Mouse (Mus musculus) fat pad, adult 2 months (tissue): ENCODE measurements around the gene Pkp4.

ENCODE experiments used
- DNase-seq: peaks from one replicate; pipeline ENCODE4 v3.0.0-alpha.2; 2011; ENCODE audit warnings: low read depth, low spot score; ENCODE audit errors: extremely low read depth

Gene Pkp4

DNA sequence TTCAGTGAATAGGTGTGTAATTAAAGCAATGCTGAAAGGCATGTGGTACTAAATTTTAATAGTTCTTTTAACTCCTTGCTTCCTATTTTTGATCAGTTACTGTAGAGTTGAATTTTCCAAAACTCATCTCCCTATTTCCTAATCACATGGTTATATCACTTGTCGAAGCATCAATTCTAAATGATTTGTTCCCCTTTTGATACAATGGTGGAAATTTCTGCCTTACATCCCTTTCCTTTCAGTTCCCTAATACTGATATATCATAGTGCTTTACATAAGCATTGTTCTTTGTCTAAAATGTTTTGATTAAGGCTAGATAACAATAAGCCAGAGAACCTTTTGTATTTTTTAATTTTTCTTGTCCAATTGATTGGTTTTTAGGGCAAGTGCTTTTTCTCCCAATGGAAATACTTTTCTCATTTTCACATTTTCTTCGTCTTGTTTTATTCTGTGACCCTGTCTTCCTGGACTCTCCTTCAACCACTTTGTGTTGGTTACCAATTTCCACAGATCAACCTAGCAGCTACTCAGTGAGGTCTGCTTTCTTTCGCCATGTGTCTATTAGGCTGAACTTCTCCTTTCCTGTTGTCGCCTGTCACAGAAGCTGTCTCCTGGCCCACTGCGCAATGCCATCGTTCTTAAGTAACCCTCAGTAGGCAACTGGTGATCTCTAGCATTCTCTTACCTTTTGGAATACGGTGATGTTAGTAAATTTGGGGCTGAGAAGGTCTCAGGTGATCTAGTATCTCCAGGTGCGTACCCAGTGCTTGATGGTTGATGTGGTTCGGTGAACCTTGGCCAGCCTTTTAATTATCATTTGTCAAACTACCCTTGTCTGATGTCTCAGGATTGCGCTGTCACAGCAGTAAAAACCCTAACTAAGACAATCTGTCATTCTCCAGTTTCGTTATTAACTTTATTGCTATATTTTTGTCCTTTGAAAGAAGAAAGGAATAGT is 23.7 kb downstream of the Pkp4 start:
- no peak for DNase-seq

DNA sequence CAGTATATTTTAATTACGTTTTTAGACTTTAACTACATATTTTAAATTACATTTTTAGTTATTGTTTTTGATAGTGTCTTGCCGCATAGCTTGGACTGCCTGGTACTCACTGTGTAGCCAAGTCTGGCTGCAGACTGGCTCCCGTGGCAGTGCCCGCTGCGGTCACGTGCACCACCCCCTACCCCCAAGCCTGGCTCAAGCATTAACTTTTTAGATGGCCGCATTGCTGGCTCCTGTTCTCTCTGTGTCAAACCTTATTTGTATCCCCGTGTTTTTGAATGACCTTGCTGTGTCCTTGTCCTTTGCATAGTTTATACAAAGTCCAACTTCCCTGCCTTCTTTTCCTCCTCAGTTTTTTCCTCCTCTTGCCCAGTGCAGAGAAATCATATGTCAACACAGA is 25.5 kb downstream of the Pkp4 start:
- DNase-seq = no peak

DNA sequence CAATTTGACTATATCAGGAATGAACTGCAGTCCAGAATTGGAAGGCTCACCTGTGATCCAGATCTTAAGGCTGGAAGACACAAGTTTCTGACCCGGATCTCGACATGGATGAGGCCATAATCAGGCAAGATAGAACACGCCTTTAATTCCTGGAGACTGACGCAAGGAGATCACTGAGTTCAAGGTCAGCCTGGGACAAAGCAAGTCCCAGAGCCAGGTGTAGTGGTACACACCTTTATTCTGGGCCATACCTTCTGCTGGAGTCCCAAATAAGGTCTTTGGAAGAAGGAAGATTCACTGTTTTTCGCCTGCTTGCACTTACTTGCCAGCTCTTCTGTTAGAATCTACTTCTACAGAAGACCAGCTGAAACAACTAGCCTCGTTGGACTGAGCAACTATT is 26.3 kb downstream of the Pkp4 start:
- no peak for DNase-seq

DNA sequence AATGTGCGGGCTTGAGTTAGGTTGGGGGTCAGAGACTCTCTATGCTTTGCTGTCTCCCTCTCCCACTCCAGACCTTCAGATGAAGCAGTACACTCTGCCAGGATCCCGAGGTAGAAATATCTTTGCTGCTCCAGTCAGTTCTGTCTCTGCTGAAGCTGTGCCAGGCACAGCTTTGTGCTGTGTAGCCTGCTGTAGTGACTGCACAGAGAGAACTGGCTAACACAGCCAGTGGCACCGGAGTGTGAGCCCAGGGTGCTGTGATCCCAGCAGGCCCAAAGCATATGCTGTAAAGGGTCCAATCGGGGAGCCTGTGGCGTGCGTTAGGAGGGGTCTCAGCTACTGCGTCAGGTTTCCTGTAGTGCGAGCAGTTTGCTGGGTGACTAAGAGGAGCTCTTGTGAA is 27.7 kb downstream of the Pkp4 start:
- DNase-seq = no peak

- DNase-seq = no peak
Observed at GRCm38 (mm10) chr2:59189661-59190185, 29.1 kb downstream of the Pkp4 start.

- no peak for DNase-seq
Observed at GRCm38 (mm10) chr2:59190186-59190585, 29.5 kb downstream of the Pkp4 start.

DNA sequence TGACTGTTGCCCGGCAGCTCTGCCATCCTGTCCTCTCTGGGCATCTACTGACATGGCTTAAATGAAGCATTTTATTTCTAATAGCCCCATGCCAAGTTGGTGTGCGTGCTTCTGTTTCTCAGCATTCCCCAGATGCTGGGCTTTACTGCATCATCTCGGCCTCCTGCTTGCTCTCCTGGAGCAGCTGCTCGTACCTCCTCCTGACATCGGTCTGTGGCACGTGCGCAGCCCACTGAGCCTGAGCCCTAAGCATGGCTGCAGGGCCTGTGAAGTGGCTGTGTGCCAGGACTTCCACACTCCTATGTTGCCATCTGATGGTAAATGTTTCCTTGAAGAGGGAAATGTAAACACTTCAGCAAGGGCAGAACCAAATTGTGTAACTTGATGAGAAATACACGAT is 30.8 kb downstream of the Pkp4 start:
- no peak for DNase-seq

GRCm38 (mm10) chr2:59193117-59193516 is 32.5 kb downstream of the Pkp4 start:
- DNase-seq = no peak

DNA sequence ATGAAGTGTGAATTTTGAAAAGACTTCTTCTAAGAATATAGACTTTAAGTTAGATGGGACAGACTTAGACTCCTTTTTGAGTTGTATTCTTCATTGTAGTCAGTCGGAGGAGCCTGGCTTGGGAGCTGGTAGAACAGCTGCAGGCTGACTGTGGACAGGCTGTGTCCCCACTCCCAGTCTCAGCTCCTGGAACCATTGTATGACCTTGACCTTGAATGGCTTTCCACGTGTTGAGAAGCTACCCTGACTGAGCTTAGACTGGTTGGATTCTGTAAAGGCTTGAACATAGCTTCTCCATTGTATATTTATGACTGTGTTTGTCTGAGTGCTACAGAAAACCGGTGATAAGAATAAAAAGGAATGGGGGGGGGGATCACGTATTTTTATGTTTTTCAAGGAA is 36.5 kb downstream of the Pkp4 start:
- no peak for DNase-seq

GRCm38 (mm10) chr2:59199476-59199976 is 38.9 kb downstream of the Pkp4 start:
- no peak for DNase-seq

GRCm38 (mm10) chr2:59200511-59200910 is 39.9 kb downstream of the Pkp4 start:
- DNase-seq = no peak

- no peak for DNase-seq
Observed at GRCm38 (mm10) chr2:59202930-59203329, 42.3 kb downstream of the Pkp4 start.

DNA sequence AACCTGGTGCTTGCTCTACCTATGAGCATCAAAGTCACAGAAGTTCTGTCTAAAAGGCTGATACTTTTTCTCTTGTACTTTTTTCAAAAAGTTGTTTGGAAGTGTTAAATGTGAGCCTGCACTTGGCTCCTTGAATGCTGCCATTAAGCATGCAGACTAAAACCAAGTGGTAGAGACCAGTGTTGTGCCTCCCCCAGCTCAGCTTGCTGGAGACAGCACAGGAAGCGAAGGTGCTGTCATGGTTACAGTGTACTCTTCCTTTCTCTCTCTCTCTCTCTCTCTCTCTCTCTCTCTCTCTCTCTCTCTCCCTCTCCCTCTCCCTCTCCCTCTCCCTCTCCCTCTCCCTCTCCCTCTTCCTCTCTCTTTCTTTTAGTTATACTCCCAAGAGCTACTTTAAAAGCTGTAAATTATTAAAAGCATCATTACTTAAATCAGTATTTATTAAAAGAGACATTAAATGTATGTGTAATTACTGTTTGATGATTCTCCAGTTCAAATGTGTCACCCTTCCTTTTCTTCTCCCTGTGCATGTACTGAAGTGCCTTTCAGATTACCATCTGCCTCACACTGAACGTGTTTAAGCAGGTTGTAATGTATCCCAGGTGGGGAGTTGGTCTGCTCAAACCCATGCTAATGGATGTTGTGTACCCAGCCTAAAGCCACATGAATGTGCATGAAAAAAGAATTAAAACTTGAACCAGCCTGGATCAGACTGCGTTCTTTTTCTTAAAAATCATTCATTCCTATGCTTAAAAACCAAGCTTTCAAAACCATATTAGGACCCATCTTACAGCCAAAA is 43.2 kb downstream of the Pkp4 start:
- DNase-seq = no peak

DNA sequence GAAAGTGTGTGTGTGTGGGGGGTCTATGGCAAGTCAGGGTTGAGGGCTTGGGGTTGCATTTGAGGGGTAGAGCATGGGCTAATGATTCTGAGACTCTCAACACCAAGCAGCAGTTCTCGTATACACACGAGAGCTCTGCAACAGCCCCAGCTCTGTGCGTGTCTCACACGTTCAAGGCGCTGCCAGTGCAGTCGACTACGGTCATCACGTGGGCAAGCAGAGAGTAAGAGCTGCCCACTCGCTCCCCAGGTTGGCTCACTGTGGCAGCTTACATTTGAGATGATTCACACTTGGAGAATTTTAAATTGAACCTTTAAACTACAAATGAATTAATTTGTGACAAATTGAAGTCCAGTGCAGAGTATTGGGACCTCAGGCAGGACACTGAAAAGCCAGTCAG is 44.4 kb downstream of the Pkp4 start:
- no peak for DNase-seq

GRCm38 (mm10) chr2:59206190-59206589 is 45.5 kb downstream of the Pkp4 start:
- no peak for DNase-seq

- no peak for DNase-seq
Observed at GRCm38 (mm10) chr2:59207240-59207639, 46.6 kb downstream of the Pkp4 start.

DNA sequence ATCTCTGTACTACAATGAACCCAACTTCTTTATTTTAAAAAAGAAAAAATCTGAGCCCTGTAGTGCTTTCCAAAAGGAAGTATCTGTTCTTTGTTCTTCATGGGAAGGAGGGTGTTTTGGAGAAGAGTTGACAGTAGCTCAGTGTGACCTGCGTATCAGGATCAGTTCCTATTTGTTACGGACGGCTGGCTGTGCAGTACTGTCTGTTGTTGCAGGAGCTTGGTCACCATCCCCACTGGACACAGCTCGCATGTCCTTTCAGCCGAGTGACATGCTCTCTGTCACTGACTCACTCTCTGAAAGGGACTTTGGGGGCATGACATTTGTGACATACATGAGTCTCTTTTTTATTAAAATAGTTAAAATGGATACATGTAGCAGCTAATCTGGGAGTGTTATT is 47.1 kb downstream of the Pkp4 start:
- DNase-seq = no peak

- DNase-seq = no peak
Observed at GRCm38 (mm10) chr2:59208276-59208675, 47.6 kb downstream of the Pkp4 start.

DNA sequence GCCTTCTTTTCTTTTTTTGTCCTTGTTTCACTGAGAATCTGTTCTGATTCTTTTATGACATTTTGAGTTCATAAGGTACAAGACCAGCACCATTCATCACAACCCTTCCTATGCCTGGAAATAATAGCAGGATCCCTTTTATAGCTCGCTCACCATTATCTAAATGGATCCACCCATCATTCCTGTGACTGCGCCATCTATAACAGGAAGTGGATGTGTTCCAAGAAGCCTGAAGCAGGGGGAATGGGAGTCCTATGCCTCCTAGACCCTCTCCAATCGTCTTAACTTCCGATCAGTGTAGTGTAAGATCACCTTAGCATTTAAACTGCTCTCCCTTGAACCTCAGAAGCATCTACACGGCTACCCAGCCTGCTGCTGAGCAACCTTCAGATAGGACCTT is 50.4 kb downstream of the Pkp4 start:
- no peak for DNase-seq

GRCm38 (mm10) chr2:59212430-59212829 is 51.8 kb downstream of the Pkp4 start:
- no peak for DNase-seq

- DNase-seq = no peak
Observed at GRCm38 (mm10) chr2:59212846-59213245, 52.2 kb downstream of the Pkp4 start.

- DNase-seq = no peak
Observed at GRCm38 (mm10) chr2:59217931-59218330, 57.3 kb downstream of the Pkp4 start.
